Mouse (Mus musculus): ENCODE data around the gene Rln3. TPM values are rescaled to one million over a fixed set of nuclear protein-coding genes. Genes with fewer than 3 reads are reported as not detected.

Gene Rln3
- polyA plus RNA-seq, 1 experiment: 0.84 TPM

DNA sequence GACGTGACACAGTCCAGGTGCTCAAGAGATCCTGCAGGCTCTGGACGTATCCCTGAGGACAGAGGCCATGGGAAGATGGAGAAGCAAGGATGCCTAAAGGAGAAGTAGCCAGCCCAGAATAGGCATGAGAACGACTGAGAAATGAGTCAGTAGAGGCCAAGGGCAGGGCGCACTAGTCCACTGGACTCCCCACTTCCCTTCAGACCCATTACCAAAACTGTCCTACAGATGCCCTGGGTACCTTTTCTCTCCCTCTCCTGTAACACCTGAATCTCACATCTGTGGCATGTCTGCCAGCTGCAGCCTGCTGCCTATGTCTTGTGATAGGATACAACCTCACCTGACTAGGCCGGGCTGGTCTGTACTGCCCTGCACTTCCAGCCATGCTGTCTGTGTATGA, 25.4 kb upstream of the Rln3 start:
- peak overlapping the region; percentile 22; the same call in 1 of the 2 replicates for H3K4me3 ChIP-seq (ENCODE audit: control insufficient read depth, low read depth, low read length)
- H3K27me3 ChIP-seq (ENCODE audit: control insufficient read depth, insufficient read depth, low read length): no peaks in the 10 kb centered on the region
- H3K36me3 ChIP-seq (ENCODE audit: control insufficient read depth, insufficient read depth, low read length): no peaks in the 10 kb centered on the region
- TF ChIP-seq CTCF (IDR thresholded peaks at IDR 0.05; ENCODE audit: control insufficient read depth, insufficient read depth, insufficient replicate concordance, low read depth, low read length): no peak
- no peak for TF ChIP-seq POLR2A (IDR thresholded peaks at IDR 0.05; ENCODE audit: control insufficient read depth, low read depth, low read length)
- H3K27ac ChIP-seq (ENCODE audit: control insufficient read depth, insufficient read depth, low read depth, low read length): no peak overlapping the region; the same call in 1 of the 2 replicates
- H3K4me1 ChIP-seq (ENCODE audit: control insufficient read depth, insufficient read depth, low read length): peaks cover 33% of the 10 kb centered on the region

DNA sequence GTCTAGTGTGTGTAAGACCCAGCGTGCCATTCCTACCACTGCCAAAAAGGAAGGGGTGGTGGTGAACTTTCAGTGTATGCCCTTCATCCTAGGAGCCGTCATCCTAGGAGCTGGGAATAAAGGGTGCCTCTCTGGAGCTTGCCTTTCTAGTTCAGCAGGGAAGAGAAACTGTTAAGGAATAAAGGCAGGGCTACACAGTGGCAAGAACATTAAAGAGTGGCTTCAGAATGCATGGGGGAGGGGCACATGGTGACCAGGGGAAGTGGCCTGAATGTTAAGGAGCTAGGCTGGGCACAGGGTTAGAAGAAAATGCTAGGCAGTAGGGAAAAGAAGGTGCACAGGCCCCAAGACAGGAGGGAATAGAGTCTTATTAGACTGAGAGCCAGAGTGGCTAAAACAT, 24.9 kb upstream of the Rln3 start:
- H3K4me3 ChIP-seq (ENCODE audit: control insufficient read depth, low read depth, low read length): peak overlapping the region; percentile 22; the same call in 1 of the 2 replicates
- H3K27me3 ChIP-seq (ENCODE audit: control insufficient read depth, insufficient read depth, low read length): no peaks in the 10 kb centered on the region
- H3K27ac ChIP-seq (ENCODE audit: control insufficient read depth, insufficient read depth, low read depth, low read length): no peak overlapping the region
- H3K36me3 ChIP-seq (ENCODE audit: control insufficient read depth, insufficient read depth, low read length): no peaks in the 10 kb centered on the region
- H3K4me1 ChIP-seq (ENCODE audit: control insufficient read depth, insufficient read depth, low read length): peaks cover 33% of the 10 kb centered on the region
- TF ChIP-seq POLR2A (IDR thresholded peaks at IDR 0.05; ENCODE audit: control insufficient read depth, low read depth, low read length) (no peak), CTCF (IDR thresholded peaks at IDR 0.05; ENCODE audit: control insufficient read depth, insufficient read depth, insufficient replicate concordance, low read depth, low read length) (no peak)

DNA sequence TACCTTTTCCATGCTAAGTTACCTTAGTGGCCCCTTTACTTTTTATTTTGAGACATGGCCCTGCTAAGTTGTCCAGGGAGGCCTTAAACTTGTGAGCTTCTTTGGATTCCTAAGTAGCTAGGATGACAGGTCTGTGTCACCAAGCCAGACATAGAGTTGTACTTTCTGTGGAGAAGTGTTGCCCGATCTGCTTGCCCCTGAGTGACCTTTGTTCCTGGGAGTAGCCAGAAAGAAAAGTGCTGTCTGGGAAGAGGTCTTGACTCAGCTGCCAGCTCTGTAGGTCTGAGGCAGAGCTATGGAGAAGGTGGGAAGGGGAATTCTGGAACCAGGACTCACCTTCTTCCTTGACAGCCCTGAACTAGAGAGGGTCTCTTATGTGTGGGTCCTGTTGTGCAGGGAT, 24.4 kb upstream of the Rln3 start:
- no peak overlapping the region for H3K27ac ChIP-seq (ENCODE audit: control insufficient read depth, insufficient read depth, low read depth, low read length)
- peaks cover 33% of the 10 kb centered on the region for H3K4me1 ChIP-seq (ENCODE audit: control insufficient read depth, insufficient read depth, low read length)
- peak overlapping the region; percentile 77 for H3K4me3 ChIP-seq (ENCODE audit: control insufficient read depth, low read depth, low read length)

DNA sequence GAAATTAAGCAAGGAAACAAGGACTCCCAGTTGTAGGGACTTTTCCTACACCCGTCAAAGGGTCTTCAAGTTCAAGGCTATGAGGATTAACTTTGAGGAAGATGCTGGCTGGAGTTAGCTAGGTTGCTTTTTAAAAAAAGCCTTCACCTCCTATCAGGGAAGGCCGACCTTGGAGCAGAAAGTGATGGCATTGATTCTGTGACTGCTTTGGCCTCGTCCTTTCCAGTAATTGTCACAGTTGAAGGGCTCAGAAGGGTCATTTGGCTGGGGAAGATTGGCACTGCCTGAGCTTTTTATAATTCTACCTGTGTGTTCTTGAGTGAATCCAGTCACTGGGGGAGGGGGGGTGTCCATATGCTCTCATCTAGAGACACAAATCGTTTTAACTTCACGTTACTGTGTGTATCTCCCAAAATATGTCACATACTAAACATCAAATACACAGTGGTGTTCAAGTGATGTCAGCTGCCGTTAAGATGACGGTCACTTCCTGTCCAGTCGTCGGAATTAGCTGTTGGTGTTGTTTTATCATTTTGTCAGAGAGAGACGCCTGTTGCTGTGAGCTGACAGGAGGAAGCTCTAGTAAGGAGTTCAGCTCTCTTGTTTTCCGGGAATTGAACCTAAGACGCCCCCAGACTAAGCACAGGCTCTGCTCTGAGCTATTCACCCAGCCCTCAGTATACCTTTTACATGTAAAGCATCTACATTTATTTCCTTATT, 23.7 kb upstream of the Rln3 start:
- Histone ChIP-seq H3K36me3 (ENCODE audit: control insufficient read depth, insufficient read depth, low read length) (no peaks in the 10 kb centered on the region), H3K27ac (ENCODE audit: control insufficient read depth, insufficient read depth, low read depth, low read length) (no peak overlapping the region), H3K27me3 (ENCODE audit: control insufficient read depth, insufficient read depth, low read length) (no peaks in the 10 kb centered on the region), H3K4me1 (ENCODE audit: control insufficient read depth, insufficient read depth, low read length) (peaks cover 33% of the 10 kb centered on the region), H3K4me3 (ENCODE audit: control insufficient read depth, low read depth, low read length) (peak overlapping the region; percentile 77)
- TF ChIP-seq CTCF (IDR thresholded peaks at IDR 0.05; ENCODE audit: control insufficient read depth, insufficient read depth, insufficient replicate concordance, low read depth, low read length) (no peak), POLR2A (IDR thresholded peaks at IDR 0.05; ENCODE audit: control insufficient read depth, low read depth, low read length) (no peak)

More for the DNA sequence above, 24.4 kb upstream of the Rln3 start:
- H3K27me3 ChIP-seq (ENCODE audit: control insufficient read depth, insufficient read depth, low read length): no peaks in the 10 kb centered on the region
- TF ChIP-seq CTCF (IDR thresholded peaks at IDR 0.05; ENCODE audit: control insufficient read depth, insufficient read depth, insufficient replicate concordance, low read depth, low read length) (no peak), POLR2A (IDR thresholded peaks at IDR 0.05; ENCODE audit: control insufficient read depth, low read depth, low read length) (no peak)
- H3K36me3 ChIP-seq (ENCODE audit: control insufficient read depth, insufficient read depth, low read length): no peaks in the 10 kb centered on the region

DNA sequence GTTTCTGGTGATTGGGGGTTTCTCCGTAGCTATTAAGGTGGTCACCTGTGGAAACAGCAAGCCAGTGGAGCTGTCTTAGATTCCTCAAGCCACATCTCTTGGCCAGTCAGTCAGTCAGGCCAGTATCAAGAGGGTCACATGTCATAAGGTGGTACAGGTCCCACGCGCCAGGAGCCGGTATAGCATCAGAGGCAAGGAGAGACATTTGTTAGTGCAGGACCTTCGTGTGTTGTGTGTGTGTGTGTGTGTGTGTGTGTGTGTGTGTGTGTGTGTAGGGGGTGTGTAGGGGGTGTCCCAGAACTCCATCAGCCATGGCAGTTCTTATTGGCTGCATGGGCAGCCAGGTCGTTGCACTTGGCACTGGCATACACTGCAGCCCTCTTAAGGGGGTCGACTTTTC, 23.1 kb upstream of the Rln3 start:
- Histone ChIP-seq H3K4me3 (ENCODE audit: control insufficient read depth, low read depth, low read length) (peak overlapping the region; percentile 77), H3K4me1 (ENCODE audit: control insufficient read depth, insufficient read depth, low read length) (peaks cover 33% of the 10 kb centered on the region), H3K36me3 (ENCODE audit: control insufficient read depth, insufficient read depth, low read length) (no peaks in the 10 kb centered on the region), H3K27me3 (ENCODE audit: control insufficient read depth, insufficient read depth, low read length) (no peaks in the 10 kb centered on the region), H3K27ac (ENCODE audit: control insufficient read depth, insufficient read depth, low read depth, low read length) (no peak overlapping the region)
- TF ChIP-seq POLR2A (IDR thresholded peaks at IDR 0.05; ENCODE audit: control insufficient read depth, low read depth, low read length) (no peak), CTCF (IDR thresholded peaks at IDR 0.05; ENCODE audit: control insufficient read depth, insufficient read depth, insufficient replicate concordance, low read depth, low read length) (no peak)

DNA sequence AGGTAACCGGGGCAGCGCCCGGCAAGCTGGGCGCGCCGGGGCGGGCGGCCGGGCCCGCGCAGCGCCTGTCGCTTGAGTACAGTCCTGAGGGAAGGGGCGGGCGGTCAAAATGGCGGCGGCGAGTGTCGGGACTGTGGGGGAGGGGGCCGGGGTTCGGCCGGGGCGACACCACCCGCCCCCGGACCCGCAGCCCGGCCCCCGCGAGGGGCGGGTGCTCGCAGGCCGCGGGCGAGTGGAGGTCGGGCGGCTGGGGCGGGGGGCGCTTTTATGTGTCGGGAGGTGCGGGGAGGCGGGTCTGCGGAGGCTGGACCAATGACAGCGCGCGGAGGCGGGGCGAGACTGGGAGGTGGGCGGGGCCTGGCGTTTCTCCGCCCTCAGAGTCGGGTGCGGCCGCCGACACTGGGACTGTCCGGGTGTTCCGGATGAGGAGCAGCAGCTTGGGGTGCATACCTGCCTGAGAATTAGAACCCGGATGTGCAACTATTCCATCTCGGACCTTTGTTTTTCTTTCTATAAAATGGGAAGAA, 22.3 kb upstream of the Rln3 start:
- TF ChIP-seq CTCF (IDR thresholded peaks at IDR 0.05; ENCODE audit: control insufficient read depth, insufficient read depth, insufficient replicate concordance, low read depth, low read length) (no peak), POLR2A (IDR thresholded peaks at IDR 0.05; ENCODE audit: control insufficient read depth, low read depth, low read length) (no peak)
- Histone ChIP-seq H3K27me3 (ENCODE audit: control insufficient read depth, insufficient read depth, low read length) (no peaks in the 10 kb centered on the region), H3K27ac (ENCODE audit: control insufficient read depth, insufficient read depth, low read depth, low read length) (peak overlapping the region; percentile 77), H3K36me3 (ENCODE audit: control insufficient read depth, insufficient read depth, low read length) (no peaks in the 10 kb centered on the region), H3K4me1 (ENCODE audit: control insufficient read depth, insufficient read depth, low read length) (peaks cover 29% of the 10 kb centered on the region), H3K4me3 (ENCODE audit: control insufficient read depth, low read depth, low read length) (peak overlapping the region; percentile 77)

DNA sequence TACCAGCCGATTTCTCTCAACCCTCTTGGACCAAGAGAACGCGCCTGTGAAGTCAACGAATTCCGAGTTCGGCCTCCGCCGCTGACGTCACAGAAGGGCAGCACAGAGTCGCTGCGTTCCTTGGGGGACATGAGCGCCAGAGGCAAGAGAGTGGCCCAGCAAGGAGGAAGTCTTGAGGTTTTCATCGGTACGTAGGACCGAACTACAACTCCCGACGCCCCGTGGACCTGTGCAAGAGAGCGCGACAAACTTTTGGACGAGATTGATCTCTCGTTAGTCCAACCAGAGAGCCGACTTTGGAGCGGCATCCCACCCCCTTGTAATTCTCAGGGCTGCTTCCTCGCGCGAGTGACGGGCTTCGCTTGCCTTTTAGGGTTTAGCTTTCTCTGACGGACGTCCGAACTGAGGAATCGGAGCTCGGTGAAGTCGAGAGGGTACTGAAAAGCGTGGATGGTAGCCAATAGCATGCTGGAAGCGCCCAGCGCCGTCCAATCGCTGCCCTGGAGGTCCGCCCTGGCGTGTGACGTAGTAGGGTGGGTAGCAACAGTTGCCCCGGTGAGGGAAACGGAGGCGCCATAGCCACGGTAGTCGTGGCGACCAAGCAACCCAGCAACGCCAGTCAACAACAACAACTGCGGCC, 21.6 kb upstream of the Rln3 start, which contains the start of gene Rfx1:
TSS of gene Rfx1 (plus strand) at position 544 of the 640 bp plus-strand sequence.
- Histone ChIP-seq H3K4me3 (ENCODE audit: control insufficient read depth, low read depth, low read length) (peak within 1 kb of the TSS; percentile 77), H3K27ac (ENCODE audit: control insufficient read depth, insufficient read depth, low read depth, low read length) (peak within 1 kb of the TSS; percentile 86), H3K36me3 (ENCODE audit: control insufficient read depth, insufficient read depth, low read length) (no peaks in the 10 kb centered on the region), H3K4me1 (ENCODE audit: control insufficient read depth, insufficient read depth, low read length) (peaks cover 22% of the 10 kb centered on the region), H3K27me3 (ENCODE audit: control insufficient read depth, insufficient read depth, low read length) (no peaks in the 10 kb centered on the region)
- peak; percentile 71; the same call in 1 of the 2 replicates for TF ChIP-seq POLR2A (IDR thresholded peaks at IDR 0.05; ENCODE audit: control insufficient read depth, low read depth, low read length)
- TF ChIP-seq CTCF (IDR thresholded peaks at IDR 0.05; ENCODE audit: control insufficient read depth, insufficient read depth, insufficient replicate concordance, low read depth, low read length): no peak

Measured in testis, adult 2 months (tissue).